Mouse (Mus musculus) adipose tissue, adult 10 weeks (tissue): ENCODE measurements around the gene Ocrl. TPM values are rescaled to one million over a fixed set of nuclear protein-coding genes. Genes with fewer than 3 reads are reported as not detected.

Source experiments
- polyA plus RNA-seq: library from polyadenylated mRNA; stranded (reverse); fragments of 350-450 nt; fragmentation: Illumina TruSeq; extraction: RNeasy Lipid Tissue Mini Kit (QIAGEN cat#74804); gene quantifications from one replicate; pipeline ENCODE4 v1.2.3, GENCODE M21; 2014; ENCODE audit warnings: low read depth, low replicate concordance

Ocrl gene
- polyA plus RNA-seq: 55.8 TPM

DNA sequence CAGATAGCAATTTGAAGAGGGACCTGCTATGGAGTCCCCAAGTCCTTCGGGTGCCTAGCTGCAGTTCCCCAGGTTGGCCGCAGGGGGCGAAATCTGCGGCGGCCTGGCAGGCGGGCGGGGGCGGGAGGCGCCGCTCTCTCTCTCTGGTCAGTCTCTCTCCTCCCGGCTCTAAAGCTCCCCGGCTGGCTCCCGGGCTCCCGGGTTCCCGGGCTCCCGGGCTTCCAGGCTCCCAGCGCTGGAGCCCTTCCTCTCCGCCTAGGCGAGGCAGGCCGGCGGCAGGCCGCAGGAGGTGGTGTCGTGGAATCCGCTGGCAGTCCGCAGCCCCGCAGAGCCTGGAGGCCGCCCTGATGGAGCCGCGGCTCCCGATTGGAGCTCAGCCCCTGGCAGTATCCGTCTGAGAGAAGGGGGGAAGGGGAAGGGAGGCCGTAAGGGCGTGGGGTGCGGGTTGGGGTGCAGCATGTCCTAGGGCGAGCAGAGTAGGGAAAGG is at the start of gene Ocrl:
Gene Ocrl (plus strand): TSS at position 82 of the 487 bp plus-strand sequence.

DNA sequence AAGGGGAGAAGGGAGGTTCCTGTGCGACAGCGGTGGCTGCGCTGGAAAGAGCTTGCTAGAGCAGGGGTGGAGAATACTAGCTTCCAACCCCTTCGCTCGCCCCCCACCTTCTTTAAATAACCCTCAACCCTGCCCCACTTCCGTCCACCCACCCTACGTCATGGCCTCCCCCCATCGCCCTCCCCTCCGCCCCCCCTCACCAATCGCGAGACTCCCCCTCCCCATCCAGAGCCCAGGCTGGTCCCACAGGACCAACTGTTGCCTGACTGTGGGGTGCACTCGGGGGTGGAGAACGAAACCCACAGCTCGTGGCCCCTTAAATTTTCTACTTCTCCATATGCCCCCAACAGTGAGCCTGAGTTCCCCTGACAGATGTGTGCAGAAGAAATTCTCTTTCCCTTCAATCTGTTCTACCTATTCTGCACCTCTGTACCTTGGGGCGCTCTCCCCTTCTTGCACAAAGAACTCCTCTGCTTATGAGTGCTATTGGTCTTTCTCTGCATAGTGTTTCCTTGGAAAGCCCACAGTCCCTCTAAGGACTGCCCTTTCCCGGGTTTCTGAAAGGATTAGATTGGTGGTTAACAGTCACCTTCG is 19.7 kb upstream of the Ocrl start, which contains the start of gene Smarca1:
Gene Smarca1 (minus strand): TSS at position 544 of the 594 bp plus-strand sequence.

Other genes with a start within 250 kb of the Ocrl start
- 9.8 TPM for gene Smarca1, start 19.4 kb upstream of the Ocrl start, polyA plus RNA-seq
- gene Apln, start 122.5 kb downstream of the Ocrl start, polyA plus RNA-seq: 2.9 TPM
- 2.3 TPM for gene Xpnpep2, start 196.3 kb downstream of the Ocrl start, polyA plus RNA-seq
- 4.9 TPM for gene Sash3, start 234.0 kb downstream of the Ocrl start, polyA plus RNA-seq